Mouse (Mus musculus) heart, adult 18-20 months (tissue): ENCODE data around the gene Sfrp4. TPM values are rescaled to one million over a fixed set of nuclear protein-coding genes. Genes with fewer than 3 reads are reported as not detected.

Source experiments
- DNase-seq, 2 experiments: peaks; one replicate each; pipeline ENCODE4 v3.0.0; 2021 to 2022; ENCODE audit warnings: mixed read lengths in 1 of 2
- total RNA-seq, 2 experiments: library from RNA; stranded (reverse); gene quantifications; 2 replicates each; pipeline ENCODE4 v1.2.3; 2021

Gene Sfrp4
- total RNA-seq, 2 experiments from 2014 or later, result 0.15 to 0.33 TPM

DNA sequence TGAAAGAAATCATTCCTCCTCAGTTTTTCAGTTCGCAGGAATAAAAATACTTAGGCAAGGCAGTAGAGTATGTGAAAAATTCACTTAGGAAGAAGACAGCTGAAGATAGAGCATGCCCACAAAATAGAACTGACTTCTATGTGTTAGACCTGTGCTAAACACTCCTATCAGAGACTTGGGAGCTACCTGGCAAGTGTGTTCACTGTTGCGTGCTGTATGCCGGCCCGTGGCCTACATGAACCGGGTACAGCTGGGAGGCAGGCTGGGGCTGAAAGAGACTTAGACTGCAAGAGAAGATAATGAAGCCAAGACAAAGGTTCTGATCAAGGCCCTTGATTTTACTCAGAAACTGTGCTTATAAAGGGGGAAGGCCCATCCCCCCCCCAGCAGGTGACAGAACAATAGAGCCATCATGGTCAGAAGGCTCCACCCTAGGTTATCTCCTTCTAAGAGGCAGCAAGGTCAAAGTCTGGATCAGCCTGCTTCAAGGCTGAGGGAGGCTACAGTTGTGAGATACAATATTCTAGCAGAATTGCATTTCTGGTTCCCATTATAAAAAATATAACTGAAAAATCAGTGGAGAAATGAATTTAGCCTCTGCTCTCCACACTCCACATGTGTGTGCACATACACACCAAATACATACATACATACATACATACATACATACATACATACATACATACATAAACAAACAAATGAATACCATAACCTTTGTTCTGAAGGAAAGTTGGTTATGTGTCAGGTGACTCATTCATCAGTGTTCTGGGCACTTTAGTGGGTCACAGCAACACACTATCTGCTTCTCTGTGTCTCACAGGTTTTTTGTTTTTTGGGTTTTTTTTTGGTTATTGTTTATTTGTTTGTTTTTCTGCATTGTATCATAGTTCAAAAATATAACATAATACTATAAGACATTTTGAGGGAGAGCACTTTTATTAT, 8.1 kb downstream of the Sfrp4 start:
- DNase-seq, result no peak

GRCm38 (mm10) chr13:19636131-19636530, 13.2 kb downstream of the Sfrp4 start:
- peak in 1 of 2 experiments; percentile 15 for DNase-seq

DNA sequence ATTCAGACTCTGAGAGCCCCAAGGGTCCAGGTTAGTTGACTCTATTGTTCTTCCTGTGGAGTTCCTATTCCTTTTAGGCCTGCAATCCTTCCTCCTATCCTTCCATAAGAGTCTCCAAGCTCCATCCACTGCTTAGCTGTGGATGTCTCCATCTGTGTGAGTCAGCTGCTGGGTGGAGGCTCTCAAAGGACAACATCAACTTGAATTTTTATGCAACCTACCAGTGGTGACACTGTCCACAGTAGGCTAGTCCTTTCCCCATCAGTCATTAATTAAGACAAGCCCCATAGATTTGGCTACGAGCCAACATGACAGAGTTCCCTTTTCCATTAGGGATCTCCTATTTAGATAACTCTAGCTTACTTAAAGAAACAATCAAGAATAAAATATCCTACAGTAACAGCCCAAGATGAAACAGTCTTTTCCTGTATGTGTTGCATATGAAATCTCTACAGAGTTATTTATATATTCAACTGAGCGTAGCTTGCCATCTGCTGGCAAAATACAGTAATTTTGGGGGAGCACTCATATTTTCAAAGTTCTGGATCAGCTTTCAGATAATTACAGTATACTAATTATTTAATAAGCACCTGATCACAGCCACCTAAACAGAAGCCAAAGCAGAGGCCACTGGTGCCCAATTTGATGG, 17.4 kb downstream of the Sfrp4 start:
- DNase-seq, result no peak

GRCm38 (mm10) chr13:19643519-19643918, 20.6 kb downstream of the Sfrp4 start:
- no peak for DNase-seq

- DNase-seq, result no peak
These were observed 21.3 kb downstream of the Sfrp4 start for GRCm38 (mm10) chr13:19644225-19644624.

- no peak for DNase-seq
These were observed 26.9 kb downstream of the Sfrp4 start for GRCm38 (mm10) chr13:19649824-19650223.

DNA sequence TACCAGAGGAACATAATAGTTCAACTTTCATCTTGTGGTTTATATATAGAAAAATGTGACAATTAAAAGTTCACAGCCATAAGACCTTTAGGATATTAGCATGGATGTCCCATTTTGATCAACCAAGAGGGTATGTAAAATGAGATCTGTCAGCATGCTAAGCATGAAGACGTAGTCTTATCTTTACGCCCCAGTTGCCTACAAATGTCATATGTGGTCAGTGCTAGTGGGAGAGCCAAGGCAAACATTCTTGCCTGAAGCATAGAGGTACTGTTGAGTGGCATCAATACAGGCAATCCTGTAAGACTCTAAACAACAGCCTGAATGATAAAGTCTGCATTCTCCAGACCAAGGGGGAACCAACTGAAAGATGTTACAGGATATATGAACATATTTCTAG, 29.5 kb downstream of the Sfrp4 start:
- DNase-seq, result no peak

DNA sequence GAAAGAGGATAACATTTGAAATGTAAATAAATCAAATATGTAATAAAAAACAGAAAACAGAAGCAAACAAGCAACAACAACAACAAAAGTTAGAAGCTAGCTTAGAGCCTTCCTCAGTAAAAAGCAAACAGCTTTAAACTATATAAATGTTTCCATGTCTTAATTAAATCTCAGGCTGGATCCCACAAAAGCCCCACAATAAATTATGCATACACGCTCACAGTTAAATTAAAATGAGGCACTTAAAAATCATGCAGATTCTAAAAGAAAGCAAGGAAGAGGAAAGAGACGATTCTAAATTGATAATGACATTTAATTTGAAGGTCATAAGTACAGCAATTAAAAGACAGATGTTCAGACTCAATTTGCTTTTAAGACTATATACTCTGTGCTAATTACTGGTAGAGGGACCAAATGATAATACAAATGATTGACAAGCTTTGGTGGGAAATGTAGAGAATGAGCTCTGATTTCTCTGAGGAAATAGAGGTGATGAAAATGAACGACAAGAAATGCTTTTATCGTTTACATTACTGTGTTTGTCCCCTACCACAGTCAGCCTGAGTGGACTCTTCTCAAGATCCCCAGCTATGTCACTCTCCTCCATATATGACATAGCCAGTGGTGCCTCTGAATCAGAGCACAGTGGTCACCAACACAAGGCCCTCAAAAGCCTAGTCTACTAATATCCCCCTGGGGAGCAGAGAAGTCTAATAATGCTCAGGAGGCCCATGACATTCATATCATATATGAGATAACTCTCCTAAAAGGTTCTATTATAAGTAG, 45.6 kb downstream of the Sfrp4 start:
- DNase-seq, result no peak

- DNase-seq, result no peak
These were observed 51.1 kb downstream of the Sfrp4 start for GRCm38 (mm10) chr13:19674025-19674424.

- DNase-seq, result no peak
These were observed 51.7 kb downstream of the Sfrp4 start for GRCm38 (mm10) chr13:19674601-19675000.

Other genes starting within 250 kb of the Sfrp4 start
- gene Stard3nl, start 227.3 kb upstream of the Sfrp4 start, total RNA-seq, result 10 to 100 TPM; 15.1 to 16.8 TPM
- 10 to 100 TPM; 19.8 to 29.0 TPM for gene Epdr1, start 3.2 kb upstream of the Sfrp4 start, total RNA-seq
- not detected for gene Nme8, start 74.7 kb downstream of the Sfrp4 start, total RNA-seq
- under 1 TPM in 1 of 2 experiments, not detected in 1; 0.31 TPM for gene Gpr141, start 201.2 kb downstream of the Sfrp4 start, total RNA-seq